Mouse (Mus musculus) adrenal gland, postnatal 0 days (tissue): ENCODE results near the gene Tmprss11b. TPM values are rescaled to one million over a fixed set of nuclear protein-coding genes. Genes with fewer than 3 reads are reported as not detected.

Experiments used
- polyA plus RNA-seq: library from polyadenylated mRNA; unstranded; fragments of >200 nt; fragmentation: Nextera tagmentation; extraction: Ambion mirVana; gene quantifications from 2 replicates; pipeline ENCODE4 v1.2.1, GENCODE M21; 2015

Tmprss11b gene
- not detected in 2 replicates for polyA plus RNA-seq

GRCm38 (mm10) chr5:86676262-86676661, at the start of gene Tmprss11b:
TSS of gene Tmprss11b (minus strand) at chr5:86676362.

GRCm38 (mm10) chr5:86632324-86632723, 43.8 kb downstream of the Tmprss11b start, which contains the start of gene Tmprss11f:
TSS of gene Tmprss11f (minus strand) at chr5:86632424.

Other genes with a start within 250 kb of the Tmprss11b start
- gene Tmprss11a, start 207.4 kb downstream of the Tmprss11b start, polyA plus RNA-seq, result not detected in 2 replicates
- not detected in 2 replicates for gene Tmprss11g, start 157.8 kb downstream of the Tmprss11b start, polyA plus RNA-seq
- gene Tmprss11f, start 43.9 kb downstream of the Tmprss11b start, polyA plus RNA-seq, result 0.06 TPM in 1 of 2 replicates, not detected in the other
- gene Tmprss11e, start 69.5 kb upstream of the Tmprss11b start, polyA plus RNA-seq, result not detected in 2 replicates
- 21.6 and 23.7 TPM in 2 replicates for gene Ythdc1, start 127.9 kb upstream of the Tmprss11b start, polyA plus RNA-seq
- 1.9 and 2.3 TPM in 2 replicates for gene Ugt2b34, start 230.6 kb upstream of the Tmprss11b start, polyA plus RNA-seq